Mouse (Mus musculus): Measurements from ENCODE around the gene Shd.
A peak's percentile ranks its signal among the peaks of the same experiment; 100 is the strongest.

Shd gene

DNA sequence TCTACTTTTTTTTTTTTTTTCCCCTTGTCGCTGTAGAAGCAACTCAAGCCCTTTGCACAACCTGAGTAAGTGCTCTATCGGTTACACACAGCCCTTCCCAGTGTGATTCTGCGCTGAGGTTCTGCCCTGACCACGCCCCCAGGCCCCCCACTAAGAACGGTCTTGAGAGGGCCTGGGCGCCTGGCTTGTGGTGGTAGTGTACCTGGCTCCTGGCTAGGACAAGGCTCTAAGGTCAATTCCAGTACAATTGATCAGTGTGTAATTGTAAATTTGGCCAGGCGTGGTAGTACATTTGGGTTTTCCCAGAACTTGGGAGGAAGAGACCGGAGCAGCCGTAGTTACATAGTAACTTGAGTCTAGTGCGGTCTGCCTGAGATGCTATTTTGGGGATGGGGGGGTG, 36.7 kb downstream of the Shd start:
- no peak for DNase-seq (ENCODE audit: extremely low read depth, low read depth)

DNA sequence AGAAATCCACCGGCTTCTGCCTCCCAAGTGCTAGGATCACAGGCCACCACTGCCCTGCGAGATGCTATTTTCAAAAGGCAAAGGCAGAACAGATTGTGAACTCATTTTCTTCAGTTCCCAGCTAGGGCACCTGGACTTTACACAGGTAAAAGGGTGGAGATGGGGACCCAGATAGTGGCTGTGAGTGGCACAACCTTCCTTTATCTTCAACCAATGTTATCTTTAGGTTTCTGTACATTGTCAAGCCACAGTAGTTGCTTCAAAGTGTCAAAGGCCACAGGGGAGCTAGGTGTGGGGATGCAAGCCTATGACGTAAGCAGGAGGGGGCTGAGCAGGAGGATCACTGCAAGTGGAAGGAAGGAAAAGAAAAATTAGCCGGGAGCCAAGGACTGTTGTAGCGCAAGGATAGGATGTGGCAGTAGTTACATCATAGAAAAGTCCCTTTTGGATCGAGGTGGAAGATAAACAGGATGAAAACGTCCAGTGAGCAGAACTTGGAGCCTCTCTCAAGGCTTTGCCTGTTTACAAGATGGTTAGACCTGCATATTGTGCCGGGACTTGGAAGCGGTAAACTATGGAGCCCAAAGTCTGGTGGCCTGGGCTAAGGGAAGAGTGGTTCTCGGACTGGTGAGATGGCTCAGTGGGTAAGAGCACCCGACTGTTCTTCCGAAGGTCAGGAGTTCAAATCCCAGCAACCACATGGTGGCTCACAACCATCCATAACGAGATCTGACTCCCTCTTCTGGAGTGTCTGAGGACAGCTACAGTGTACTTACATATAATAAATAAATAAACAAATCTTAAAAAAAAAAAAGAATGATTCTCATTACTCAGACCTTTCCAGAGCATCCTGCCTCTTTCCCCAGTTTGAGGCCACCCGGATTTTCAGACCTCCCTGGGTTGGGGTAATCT, 37.4 kb downstream of the Shd start:
- DNase-seq (ENCODE audit: extremely low read depth, low read depth), result no peak

DNA sequence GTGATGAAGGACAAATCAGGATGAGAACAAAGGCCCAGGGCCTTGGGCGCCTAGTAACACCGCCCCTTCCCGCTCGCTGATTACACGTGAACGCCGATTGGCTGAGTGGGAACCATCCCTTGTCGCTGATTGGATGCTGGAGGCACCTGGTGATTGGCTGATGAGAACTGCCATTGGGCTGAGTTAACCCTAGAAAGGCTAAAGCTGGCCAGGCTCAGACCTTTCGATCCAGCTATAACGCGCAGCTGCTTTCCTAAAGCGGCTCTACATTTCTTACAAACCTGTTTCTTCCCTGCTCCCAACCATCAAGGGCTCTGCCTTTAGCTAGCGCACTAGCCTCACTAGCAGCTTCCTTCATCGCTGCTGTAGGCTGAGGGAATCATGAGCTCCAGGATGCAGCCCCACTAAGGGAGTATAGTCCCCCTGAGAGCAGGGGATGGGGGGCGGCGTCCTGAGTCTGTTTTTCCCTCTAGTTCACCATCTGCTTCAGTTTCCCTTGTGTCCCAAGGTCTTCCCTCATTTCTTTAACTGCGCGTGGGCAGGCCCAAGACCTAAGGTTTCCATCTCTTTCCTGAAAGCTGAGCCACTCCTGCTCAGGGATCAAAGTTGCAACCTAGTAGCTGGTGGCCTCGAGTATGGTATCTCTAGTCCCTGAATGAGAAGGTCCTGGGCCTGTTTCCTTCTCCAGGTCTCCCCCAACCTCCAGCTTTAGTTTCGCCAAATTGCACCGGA, 38.3 kb downstream of the Shd start:
- peak; percentile 95 for DNase-seq (ENCODE audit: extremely low read depth, low read depth)

DNA sequence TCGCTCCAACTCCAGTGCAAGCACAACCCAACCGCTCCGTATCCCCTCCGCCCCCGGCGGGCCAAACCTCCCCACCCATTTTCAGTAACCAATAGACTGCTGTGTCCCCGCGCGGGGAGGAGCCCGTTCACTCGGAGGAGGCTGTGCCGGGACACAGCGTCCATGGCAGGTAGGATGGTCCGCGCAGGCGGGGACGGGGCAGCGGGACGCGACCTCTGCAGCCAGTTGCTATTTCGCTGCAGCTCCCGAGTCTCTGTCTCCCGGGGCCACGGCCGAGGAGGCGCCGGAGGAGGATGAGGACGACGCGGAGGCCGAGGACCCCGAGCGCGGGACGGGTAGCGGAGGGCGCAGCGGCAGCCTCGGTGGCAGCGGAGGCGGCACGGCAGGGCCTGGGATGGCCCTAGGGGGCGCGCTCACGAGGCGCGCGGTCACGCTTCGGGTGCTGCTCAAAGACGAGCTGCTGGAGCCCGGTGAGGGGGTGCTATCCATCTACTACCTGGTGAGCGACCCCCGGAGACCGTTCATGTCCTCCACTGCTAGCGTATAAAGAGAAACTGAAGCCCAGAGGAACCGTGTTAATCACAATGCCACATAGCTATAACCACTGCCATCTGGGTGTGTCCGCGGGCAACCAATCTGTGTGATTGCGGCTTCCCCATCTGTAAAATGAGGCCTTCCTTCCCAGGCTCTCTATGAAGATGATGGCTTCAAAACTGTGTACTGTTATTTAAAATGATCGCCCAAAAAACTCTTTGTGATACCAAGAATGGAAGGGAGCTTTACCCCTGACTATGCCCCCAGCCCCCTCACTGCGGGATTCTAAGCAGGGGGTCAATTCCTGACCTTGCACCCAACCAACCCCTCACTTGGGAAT, 39.1 kb downstream of the Shd start:
- peak; percentile 77 for DNase-seq (ENCODE audit: extremely low read depth, low read depth)

DNA sequence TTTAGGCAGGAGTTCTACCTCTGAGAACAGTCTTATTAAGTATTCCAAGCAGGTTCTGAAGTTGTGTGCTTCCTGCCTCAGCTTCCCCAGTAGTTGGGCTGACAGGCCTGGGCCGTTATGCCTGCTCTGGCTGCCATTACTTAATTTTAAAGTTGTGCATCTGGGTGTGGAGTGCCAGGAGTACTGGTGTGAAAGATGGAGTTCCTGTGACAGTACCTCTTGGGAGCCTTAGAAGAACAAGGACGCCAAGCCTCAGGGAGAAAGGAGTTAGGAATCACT, 39.6 kb downstream of the Shd start:
- DNase-seq (ENCODE audit: extremely low read depth, low read depth), result no peak

DNA sequence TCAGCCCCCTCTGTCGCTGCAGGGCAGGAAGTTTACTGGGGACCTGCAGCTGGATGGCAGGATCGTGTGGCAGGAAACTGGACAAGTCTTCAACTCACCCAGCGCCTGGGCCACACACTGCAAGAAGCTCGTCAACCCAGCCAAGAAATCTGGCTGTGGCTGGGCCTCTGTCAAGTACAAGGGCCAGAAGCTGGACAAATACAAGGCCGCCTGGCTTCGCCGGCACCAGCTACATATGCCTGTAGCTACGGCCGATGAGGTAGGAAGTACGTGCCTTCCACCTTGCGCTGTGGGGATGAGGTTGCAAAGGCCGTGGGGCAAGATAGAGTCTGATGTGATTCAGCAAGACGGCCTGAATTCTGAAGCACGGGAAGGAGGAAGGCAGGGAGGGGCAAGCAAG, 40.0 kb downstream of the Shd start:
- no peak for DNase-seq (ENCODE audit: extremely low read depth, low read depth)

DNA sequence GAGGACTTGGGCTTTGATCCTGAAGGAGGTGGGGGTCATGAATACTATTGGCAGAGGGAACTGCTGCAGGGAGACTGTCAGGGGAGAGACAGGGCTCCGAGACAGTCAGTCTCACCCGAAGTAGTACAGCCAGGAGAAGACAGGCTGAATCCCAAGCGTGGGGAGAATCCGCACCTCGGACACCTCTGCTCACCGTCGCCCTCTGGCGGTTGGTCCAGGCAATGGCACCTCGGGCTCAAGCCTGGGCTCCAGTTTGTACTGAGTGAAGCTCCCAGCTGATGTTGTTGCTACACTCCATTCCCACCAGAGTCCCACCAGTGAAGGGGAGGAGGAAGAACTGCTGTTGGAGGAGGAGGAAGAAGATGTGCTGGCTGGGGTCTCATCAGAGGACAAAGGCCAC, 40.4 kb downstream of the Shd start:
- DNase-seq (ENCODE audit: extremely low read depth, low read depth), result no peak

DNA sequence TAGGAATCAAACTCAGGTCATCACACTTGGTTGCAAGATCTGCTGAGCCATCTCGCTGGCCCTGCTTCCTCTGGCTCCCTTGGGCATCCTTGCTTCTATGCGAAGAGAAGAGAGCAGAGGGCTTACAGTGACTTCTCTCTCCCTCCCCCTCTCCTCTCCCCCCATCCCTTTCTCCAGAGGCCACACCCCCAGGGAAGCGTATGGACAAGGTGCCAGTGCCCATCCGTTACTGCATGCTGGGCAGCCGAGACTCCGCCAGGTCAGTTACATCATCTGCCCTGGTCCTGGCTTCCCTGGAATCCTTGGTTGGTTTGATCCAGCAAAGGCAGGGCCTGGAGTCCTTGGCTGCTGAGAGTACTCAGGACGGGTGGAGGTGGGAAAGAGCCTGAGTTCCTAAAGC, 41.2 kb downstream of the Shd start:
- DNase-seq (ENCODE audit: extremely low read depth, low read depth), result no peak

DNA sequence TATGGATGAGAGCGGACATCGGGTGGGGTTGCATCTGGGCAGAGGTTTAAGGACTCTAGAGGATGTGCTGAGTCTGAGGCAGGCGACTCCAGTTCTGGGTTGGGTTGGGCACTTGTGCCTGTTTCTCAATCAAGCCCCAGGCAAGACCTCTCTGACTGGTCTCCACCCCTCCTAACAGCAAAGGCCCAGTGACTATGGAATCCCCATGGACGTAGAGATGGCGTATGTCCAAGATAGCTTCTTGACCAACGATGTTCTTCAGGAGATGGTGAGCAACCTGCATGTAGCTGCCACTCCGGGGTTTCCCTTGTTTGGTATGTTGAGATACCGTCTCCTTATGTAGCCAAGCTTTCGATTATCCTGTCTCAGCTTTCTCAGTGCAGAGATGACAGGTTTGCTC, 45.0 kb downstream of the Shd start:
- no peak for DNase-seq (ENCODE audit: extremely low read depth, low read depth)

DNA sequence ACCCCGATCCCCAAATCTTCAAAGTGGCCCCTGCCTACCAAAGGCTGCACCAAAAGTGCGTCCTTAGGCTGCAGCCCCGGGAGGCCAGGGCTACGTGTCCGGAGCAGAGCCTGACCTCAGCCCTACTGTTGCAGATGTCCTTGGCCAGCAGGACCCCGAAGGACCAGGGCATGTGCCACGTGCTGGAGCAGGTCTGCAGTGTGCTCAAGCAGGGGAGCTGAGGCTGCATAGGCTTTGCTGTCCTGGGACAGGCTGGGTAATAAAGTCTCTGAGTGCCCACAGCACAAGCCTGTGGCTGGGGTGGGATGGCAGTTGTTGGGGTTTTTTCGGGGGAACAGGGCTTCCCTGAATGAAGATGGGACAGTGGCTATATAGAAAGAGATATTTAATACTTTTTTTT, 46.1 kb downstream of the Shd start:
- DNase-seq (ENCODE audit: extremely low read depth, low read depth), result no peak

DNA sequence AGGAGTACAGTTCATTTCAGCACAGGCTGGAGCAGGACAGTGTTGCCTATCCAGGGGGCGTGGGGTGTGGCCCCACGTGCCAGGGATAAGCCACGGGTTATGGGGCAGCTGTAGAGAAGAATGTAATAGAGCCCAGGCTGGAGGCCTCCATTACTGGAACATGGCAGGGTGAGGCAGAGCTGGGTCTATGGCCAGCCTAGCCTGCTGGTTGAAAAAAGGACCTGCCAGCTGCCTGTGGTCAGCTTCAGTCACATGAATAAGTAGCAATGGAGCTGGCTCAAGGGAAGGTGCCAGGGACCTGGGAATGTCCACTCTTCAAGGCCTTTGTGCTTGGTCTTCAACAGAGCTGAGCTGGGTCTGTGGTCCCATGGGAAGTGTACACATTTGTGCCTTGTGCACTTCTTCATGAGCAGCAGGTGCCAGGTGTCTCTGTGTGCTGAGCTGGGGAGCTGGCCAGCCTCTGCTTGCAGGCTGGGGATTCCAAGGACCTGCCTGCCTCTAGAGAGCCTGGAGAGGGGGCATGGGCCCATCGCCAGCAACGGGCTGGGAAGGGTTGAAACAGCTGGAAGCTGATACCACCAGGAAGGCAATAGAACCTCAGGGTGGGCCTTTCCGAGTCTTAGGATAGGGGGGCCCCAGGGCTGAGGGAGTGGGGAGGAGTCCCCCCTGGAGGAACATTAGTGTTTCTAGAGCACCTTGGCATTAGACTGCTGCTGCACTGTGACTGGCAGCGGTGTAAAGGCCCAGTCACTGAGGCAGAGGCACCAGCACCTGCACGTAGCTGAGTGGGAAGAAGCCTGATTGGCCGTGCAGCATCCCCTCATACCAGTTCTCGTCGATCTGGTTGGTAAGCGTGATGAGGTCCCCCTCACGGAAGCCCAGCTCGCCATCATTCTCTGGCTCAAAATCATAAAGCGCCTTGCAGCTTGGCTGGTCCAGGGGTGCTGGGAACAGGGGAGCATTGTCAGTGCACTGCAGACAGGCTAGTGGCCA, 46.8 kb downstream of the Shd start:
- no peak for DNase-seq (ENCODE audit: extremely low read depth, low read depth)

DNA sequence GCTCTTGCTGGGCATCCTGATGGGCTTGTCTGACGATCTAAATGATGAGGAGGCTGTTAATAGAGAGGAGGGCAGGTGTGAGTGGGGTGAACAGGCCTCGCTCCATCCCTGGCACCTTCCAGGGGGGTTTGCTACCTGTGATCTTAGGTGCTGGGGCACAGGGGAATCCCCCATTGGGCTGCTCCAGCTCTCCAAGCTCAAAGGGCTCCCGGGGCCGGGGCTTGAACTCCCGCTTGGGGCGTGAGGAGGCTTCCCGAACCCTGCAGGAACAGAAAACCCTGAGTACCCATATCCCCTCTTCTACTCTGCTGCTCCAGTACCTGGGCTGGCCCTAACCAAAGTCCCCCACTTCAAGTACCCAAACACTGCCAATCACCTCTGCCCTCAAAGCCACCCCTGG, 47.6 kb downstream of the Shd start:
- no peak for DNase-seq (ENCODE audit: extremely low read depth, low read depth)

DNA sequence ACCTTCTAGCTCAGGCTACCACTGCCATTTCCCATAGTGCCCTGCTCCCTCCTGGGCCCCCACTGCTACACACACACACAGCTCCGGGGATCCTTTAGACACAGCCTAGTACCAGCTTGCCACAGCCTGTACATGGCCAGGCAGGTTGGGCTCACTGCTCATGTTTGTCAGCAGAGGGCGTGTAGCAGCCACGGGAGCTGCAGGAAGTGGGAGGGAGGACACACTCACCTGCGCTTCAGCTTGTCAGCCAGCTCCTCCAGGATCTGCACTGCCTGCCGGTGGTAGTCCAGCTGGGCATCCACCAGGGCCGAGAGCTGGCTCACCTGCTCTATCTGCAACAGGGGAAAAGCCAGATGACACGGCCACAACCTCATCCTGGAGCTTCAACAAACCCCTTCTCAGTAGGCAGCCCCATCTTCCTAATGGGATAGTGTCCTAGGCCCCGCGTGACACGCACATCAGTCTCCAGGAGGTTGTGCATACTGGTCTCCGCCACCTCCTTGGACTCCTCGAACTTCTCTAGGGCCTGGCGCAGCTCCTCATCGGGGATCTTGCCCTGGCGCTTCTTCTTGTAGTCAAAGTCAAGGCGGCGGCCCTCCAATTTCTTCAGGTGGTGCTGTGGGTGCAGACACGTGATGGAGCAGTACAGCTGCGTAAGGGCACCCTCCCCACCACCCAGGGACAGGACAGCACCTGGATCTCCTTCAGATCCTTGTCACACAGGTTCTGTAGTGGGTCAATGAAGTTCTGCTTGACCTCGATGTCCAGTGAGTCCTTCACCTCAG, 48.3 kb downstream of the Shd start:
- no peak for DNase-seq (ENCODE audit: extremely low read depth, low read depth)

DNA sequence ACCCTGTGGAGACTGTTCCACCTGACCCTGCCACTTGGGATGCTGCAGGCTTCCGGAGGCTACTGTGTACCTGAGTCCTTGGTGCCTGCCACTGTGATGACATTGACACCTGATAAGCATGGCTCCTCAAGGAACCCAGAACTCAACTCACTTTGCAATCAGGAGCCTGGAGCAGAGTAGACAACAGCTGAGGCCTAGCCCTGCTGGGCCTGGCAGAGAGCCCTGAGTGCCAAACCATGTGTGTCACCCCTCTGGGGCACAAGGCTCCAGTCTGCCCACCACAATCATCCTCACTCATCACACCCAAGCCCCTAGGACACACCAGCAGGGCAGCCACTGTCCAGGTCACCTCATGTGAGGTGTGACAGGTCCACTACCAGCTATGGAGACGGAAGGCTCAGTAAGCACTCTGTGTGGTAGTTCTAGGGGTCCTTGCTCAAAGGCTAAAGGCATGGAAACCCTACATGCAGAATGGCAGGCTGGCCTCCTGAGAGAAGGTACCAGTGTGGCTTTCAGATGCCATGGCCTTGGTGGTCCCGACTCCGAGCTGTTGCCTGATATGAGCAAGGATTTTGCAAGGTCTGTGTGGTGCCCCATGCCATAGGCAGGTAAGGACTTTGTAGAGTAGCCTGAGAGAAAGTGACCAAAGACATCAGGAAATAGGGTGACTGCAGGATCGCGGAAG, 50.3 kb downstream of the Shd start:
- DNase-seq (ENCODE audit: extremely low read depth, low read depth), result no peak

DNA sequence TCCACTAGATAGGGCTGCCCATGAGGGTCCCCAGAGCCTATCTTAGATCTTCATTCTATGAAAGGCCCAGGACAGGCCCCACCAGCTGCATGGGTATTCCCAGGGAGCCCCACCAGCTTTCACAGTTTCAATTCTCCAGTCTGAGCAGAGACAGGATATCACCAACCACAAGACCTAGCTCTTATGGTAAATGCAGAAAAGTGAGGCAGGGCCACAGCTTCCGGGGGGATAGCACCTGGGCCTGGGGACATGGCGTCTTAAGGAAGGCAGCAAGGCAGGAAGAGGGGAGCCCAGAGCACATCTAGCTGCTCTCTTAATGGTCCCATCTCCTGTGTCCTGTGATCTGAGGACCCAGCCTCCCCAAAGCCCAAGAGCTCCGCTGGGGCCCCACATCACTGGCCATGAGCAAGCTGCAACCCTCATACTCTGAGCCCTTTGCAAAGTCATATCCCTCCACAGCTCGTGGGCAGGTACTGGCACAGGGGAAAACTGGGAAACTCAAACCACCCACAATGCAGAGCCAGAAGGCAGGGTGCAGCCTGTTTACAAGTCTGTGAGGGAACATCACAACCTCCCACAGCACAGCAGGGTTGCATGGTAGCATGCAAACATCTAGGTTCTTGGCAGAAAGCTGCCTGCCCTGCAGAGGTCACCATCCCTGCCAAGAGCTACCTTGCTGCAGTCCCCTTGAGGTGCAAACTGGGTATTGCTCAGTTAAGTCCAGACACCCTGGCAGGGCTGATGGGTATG, 51.1 kb downstream of the Shd start:
- no peak for DNase-seq (ENCODE audit: extremely low read depth, low read depth)

DNA sequence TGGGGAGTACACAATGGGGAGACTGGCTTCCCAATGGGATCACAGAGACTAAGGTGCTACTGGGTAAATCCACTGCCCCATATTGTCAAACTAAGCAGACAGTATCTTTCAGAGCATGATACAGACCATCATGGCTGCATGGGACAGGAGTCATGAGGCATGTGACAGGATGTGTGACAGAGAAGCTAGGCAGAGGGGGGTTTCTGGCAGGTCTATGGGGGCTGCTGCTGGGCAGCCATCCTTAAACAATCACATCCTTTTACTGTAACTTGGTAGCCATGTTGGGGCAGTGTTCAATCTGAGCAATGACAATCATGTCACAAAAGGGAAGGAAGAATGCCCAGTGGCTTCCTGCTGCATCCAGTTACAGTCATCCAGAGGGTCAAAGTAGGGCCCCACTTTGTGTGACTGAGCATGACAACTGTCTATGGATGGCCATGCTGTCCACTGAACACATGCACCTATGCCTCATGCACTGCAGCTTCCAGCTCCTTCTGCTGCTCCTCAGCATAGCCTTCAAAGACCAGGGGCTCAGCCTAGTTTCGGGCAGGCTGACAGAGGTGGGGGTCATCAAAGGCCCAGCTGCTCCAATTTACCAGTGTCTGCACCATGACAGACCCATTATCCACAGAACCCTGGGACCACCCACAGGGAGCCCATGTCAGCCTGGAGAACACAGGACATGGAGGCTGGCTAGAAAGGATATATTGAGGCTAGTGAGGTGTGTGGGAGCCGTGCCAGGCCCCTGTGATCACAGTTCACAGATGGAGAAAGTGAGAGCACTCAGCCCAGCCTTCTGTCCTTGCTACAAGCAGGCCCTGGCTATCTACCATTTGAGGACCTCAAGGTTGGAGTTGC, 52.1 kb downstream of the Shd start:
- no peak for DNase-seq (ENCODE audit: extremely low read depth, low read depth)

DNA sequence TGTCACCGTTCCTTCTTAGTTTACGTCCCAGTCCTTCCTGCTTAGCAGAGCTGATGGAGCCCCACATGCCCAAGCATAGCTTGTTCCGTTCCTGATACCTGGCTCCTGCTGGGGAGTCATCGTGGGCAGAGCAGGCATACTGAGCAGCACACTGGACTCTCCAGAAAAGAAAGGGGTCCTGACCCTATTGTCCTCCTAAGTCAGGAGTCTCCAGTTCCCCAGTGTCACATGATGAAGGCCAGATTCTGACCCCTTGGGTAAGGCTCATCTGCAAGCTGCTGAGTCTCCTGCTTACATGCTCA, 52.7 kb downstream of the Shd start:
- no peak for DNase-seq (ENCODE audit: extremely low read depth, low read depth)

DNA sequence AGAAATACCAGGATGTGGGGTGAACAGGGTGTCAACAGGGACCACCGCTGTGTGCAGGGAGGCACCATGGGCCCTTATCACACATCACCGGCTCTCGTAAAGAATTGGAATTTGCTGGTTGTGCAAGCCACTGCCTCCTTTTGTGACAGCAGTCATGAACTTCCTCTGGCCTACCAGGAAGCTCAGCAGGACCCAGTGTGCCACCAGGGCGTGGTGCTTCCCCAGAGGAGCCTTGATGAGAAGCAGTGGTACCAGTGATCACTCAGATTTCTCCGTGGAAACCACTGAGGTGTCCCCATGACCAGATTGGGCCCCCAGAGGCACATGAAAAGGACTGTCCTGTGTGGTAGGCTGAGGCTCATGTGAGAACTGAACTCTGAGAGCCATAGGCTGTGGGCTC, 53.1 kb downstream of the Shd start:
- no peak for DNase-seq (ENCODE audit: extremely low read depth, low read depth)

Data from MEL-GATA-1-ER (cell line).